Mouse (Mus musculus) lung, embryonic 14.5 days (tissue): ENCODE data around the gene Dcbld1. TPM values are rescaled to one million over a fixed set of nuclear protein-coding genes. Genes with fewer than 3 reads are reported as not detected.

ENCODE experiments used
- ATAC-seq: fragments of 200-750 bp; cut with Nextera tagmentation; 2 replicates; pipeline ENCODE4 v1.8.0; 2017; ENCODE audit warnings: mild to moderate bottlenecking, moderate TSS enrichment, moderate library complexity; ENCODE audit not compliant: insufficient read depth
- DNase-seq: peaks from one replicate; pipeline ENCODE4 v3.0.0-alpha.2; 2015
- H3K27ac ChIP-seq: fragments of 300-500 bp; sonication (generic); 2 replicates; pipeline ENCODE4 v1.5.1; 2014; ENCODE audit warnings: low read depth, mild to moderate bottlenecking, moderate library complexity
- H3K27me3 ChIP-seq: fragments of 300-500 bp; sonication (generic); 2 replicates; pipeline ENCODE4 v1.6.1; 2014; ENCODE audit warnings: low read length, control low read depth; ENCODE audit not compliant: insufficient read depth
- H3K36me3 ChIP-seq: fragments of 300-500 bp; sonication (generic); 2 replicates; pipeline ENCODE4 v1.6.1; 2014; ENCODE audit warnings: control low read depth; ENCODE audit not compliant: insufficient read depth
- H3K4me1 ChIP-seq: fragments of 300-500 bp; sonication (generic); 2 replicates; pipeline ENCODE4 v1.6.1; 2014; ENCODE audit warnings: antibody characterized with exemption, control low read depth; ENCODE audit not compliant: insufficient read depth
- H3K4me2 ChIP-seq: fragments of 300-500 bp; sonication (generic); 2 replicates; pipeline ENCODE4 v1.6.1; 2014; ENCODE audit warnings: mild to moderate bottlenecking
- H3K4me3 ChIP-seq: fragments of 300-500 bp; sonication (generic); 2 replicates; pipeline ENCODE4 v1.5.1; 2014; ENCODE audit warnings: low read depth, low read length
- H3K9ac ChIP-seq: fragments of 300-500 bp; sonication (generic); 2 replicates; pipeline ENCODE4 v1.6.1; 2014
- H3K9me3 ChIP-seq: fragments of 300-500 bp; sonication (generic); 2 replicates; pipeline ENCODE4 v1.6.1; 2016; ENCODE audit warnings: low read depth, low read length, control low read depth
- CTCF ChIP-seq: IDR thresholded peaks from 2 replicates; pipeline ENCODE4 v1.5.1; 2016; ENCODE audit warnings: antibody characterized with exemption, low read depth
- WGBS: fragments of 180-500 bp; shearing (Covaris S2); extraction: QIAGEN DNeasy Blood & Tissue Kit; methylation state at CpG from one replicate; pipeline ENCODE4 v1.1.7; 2014; 5-methylcytosine and 5-hydroxymethylcytosine counted together
- polyA plus RNA-seq: library from polyadenylated mRNA; unstranded; fragments of >200 nt; fragmentation: Nextera tagmentation; extraction: Ambion mirVana; gene quantifications from 2 replicates; pipeline ENCODE4 v1.2.1, GENCODE M21; 2014

The Dcbld1 gene
- polyA plus RNA-seq, 1 experiment from 2014 or later = 24.5 TPM

GRCm38 (mm10) chr10:52358467-52358866 lies 125.0 kb downstream of the Dcbld1 start, which contains the start of gene Gm26741:
Gene Gm26741, plus strand, starts transcription at chr10:52358767.
- WGBS = 78% methylated on average over 2 of the region's 2 CpGs
- no peaks in the 10 kb centered on the region for H3K27me3 ChIP-seq

GRCm38 (mm10) chr10:52360241-52360735 lies 126.9 kb downstream of the Dcbld1 start:
- Histone ChIP-seq H3K4me2 (no peak overlapping the region), H3K4me1 (no peaks in the 10 kb centered on the region), H3K36me3 (0 out of 2 replicates have a peak, but pooled peaks cover 10% of the 10 kb centered on the region), H3K27me3 (no peaks in the 10 kb centered on the region), H3K9me3 (no peaks in the 10 kb centered on the region), H3K9ac (no peak overlapping the region), H3K4me3 (no peak overlapping the region), H3K27ac (no peak overlapping the region)
- TF ChIP-seq CTCF = no peak
- ATAC-seq = no peak
- DNase-seq = no peak
- 97% methylated on average over 4 of the region's 4 CpGs for WGBS

More at GRCm38 (mm10) chr10:52358467-52358866, 125.0 kb downstream of the Dcbld1 start, which contains the start of gene Gm26741:
- H3K36me3 ChIP-seq = peaks cover 18% of the 10 kb centered on the region; the same call in 1 of the 2 replicates
- DNase-seq (no peak), ATAC-seq (no peak)
- no peak within 1 kb of the TSS for H3K9ac ChIP-seq
- H3K4me1 ChIP-seq = no peaks in the 10 kb centered on the region
- H3K9me3 ChIP-seq = no peaks in the 10 kb centered on the region
- H3K4me3 ChIP-seq = no peak within 1 kb of the TSS
- H3K27ac ChIP-seq = no peak within 1 kb of the TSS
- no peak within 1 kb of the TSS for H3K4me2 ChIP-seq
- TF ChIP-seq CTCF = no peak

GRCm38 (mm10) chr10:52360862-52361609 lies 127.6 kb downstream of the Dcbld1 start:
- TF ChIP-seq CTCF = no peak
- DNase-seq (no peak), ATAC-seq (no peak)
- Histone ChIP-seq H3K4me1 (no peaks in the 10 kb centered on the region), H3K9ac (no peak overlapping the region), H3K4me2 (no peak overlapping the region), H3K27me3 (no peaks in the 10 kb centered on the region), H3K4me3 (no peak overlapping the region), H3K27ac (no peak overlapping the region), H3K36me3 (0 out of 2 replicates have a peak, but pooled peaks cover 10% of the 10 kb centered on the region), H3K9me3 (no peaks in the 10 kb centered on the region)
- WGBS = 88% methylated on average over 9 of the region's 9 CpGs

DNA sequence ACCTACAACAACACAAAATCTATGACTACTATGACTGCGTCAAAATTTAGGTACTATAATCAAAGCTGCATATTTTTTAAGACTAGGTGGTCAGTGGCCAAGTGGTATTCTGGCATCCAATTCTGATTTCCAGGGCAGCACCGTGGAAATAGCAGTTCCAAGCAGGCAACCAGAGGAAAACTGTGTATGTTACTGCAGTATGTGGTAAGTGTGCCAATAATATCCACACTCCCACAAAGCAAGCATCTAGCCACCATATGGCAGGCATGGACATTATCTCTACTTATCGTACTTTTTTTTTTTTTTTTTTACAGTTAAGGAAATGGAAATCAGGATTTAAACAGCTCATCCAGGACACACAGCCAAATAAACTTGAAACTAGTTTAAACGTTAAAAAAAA lies 135.0 kb downstream of the Dcbld1 start:
- Histone ChIP-seq H3K27ac (no peak overlapping the region), H3K9me3 (no peaks in the 10 kb centered on the region), H3K4me1 (no peaks in the 10 kb centered on the region), H3K36me3 (no peaks in the 10 kb centered on the region), H3K27me3 (no peaks in the 10 kb centered on the region), H3K4me2 (no peak overlapping the region), H3K9ac (no peak overlapping the region), H3K4me3 (no peak overlapping the region)
- DNase-seq (no peak), ATAC-seq (no peak)
- 80% methylated on average over 4 of the region's 4 CpGs for WGBS
- TF ChIP-seq CTCF = no peak

Other genes starting within 250 kb of the Dcbld1 start
- gene Vgll2, start 211.1 kb upstream of the Dcbld1 start, polyA plus RNA-seq = not detected in 2 replicates
- gene Ros1, start 38.4 kb upstream of the Dcbld1 start, polyA plus RNA-seq = 0.07 TPM in 2 replicates
- gene Gm26741, start 125.1 kb downstream of the Dcbld1 start, polyA plus RNA-seq = not detected in 2 replicates
- 19.5 and 22.6 TPM in 2 replicates for gene Gopc, start 148.5 kb downstream of the Dcbld1 start, polyA plus RNA-seq
- gene Nepn, start 155.4 kb downstream of the Dcbld1 start, polyA plus RNA-seq = not detected in 2 replicates
- gene Nus1, start 183.9 kb downstream of the Dcbld1 start, polyA plus RNA-seq = 11.6 and 13.1 TPM in 2 replicates